Mouse (Mus musculus): ENCODE measurements around the gene Gpr75.

Gene Gpr75

GRCm38 (mm10) chr11:30885171-30885871, at the start of gene Gpr75, which contains the start of gene Asb3:
Gene Gpr75 (plus strand): TSS chr11:30885358.
Gene Asb3 (plus strand): TSS chr11:30885416.
- in situ Hi-C loops (cut with MboI, MseI), result no loop called here

- in situ Hi-C loops (cut with MboI, MseI), result no loop called here
Observed at GRCm38 (mm10) chr11:30838793-30839192, 46.4 kb upstream of the Gpr75 start.

GRCm38 (mm10) chr11:30844355-30844754, 40.8 kb upstream of the Gpr75 start:
- in situ Hi-C loops (cut with MboI, MseI), result no loop called here

GRCm38 (mm10) chr11:30872425-30872824, 12.7 kb upstream of the Gpr75 start:
- in situ Hi-C loops (cut with MboI, MseI), result no loop called here

GRCm38 (mm10) chr11:30888153-30888552, 3.0 kb downstream of the Gpr75 start:
- in situ Hi-C loops (cut with MboI, MseI), result no loop called here

GRCm38 (mm10) chr11:30896201-30896600, 11.0 kb downstream of the Gpr75 start:
- in situ Hi-C loops (cut with MboI, MseI), result no loop called here

GRCm38 (mm10) chr11:30899312-30899711, 14.2 kb downstream of the Gpr75 start:
- in situ Hi-C loops (cut with MboI, MseI), result no loop called here

- in situ Hi-C loops (cut with MboI, MseI), result no loop called here
Observed at GRCm38 (mm10) chr11:30912311-30912710, 27.2 kb downstream of the Gpr75 start.

GRCm38 (mm10) chr11:30920641-30921040, 35.5 kb downstream of the Gpr75 start:
- in situ Hi-C loops (cut with MboI, MseI), result no loop called here

GRCm38 (mm10) chr11:30923283-30923682, 38.1 kb downstream of the Gpr75 start:
- in situ Hi-C loops (cut with MboI, MseI), result no loop called here

GRCm38 (mm10) chr11:30928079-30928478, 42.9 kb downstream of the Gpr75 start:
- in situ Hi-C loops (cut with MboI, MseI), result no loop called here

- in situ Hi-C loops (cut with MboI, MseI), result no loop called here
Observed at GRCm38 (mm10) chr11:30928498-30928897, 43.3 kb downstream of the Gpr75 start.

Data from T-helper 1 cell (primary cell).